Mouse (Mus musculus): ENCODE measurements around the gene Lrrc2. TPM values are rescaled to one million over a fixed set of nuclear protein-coding genes. Genes with fewer than 3 reads are reported as not detected.

Lrrc2 gene
- polyA plus RNA-seq, 1 experiment from 2014 or later, result 1.5 TPM

- no peaks in the 10 kb centered on the region for H3K27me3 ChIP-seq (ENCODE audit: control insufficient read depth, insufficient read depth, low read length)
- 81% methylated on average over 2 of the region's 2 CpGs for WGBS
- H3K36me3 ChIP-seq (ENCODE audit: control insufficient read depth, insufficient read depth, low read length), result no peaks in the 10 kb centered on the region
- H3K27ac ChIP-seq (ENCODE audit: low read depth, low read length), result no peak overlapping the region
- H3K9me3 ChIP-seq (ENCODE audit: control insufficient read depth, low read length), result no peaks in the 10 kb centered on the region
- no peak overlapping the region for H3K9ac ChIP-seq (replicated peaks; ENCODE audit: low read depth, low read length)
- no peak overlapping the region for H3K4me2 ChIP-seq (ENCODE audit: low read depth, low read length)
- ATAC-seq (ENCODE audit: low read depth), result no peak
- H3K4me3 ChIP-seq (ENCODE audit: low read depth, low read length), result no peak overlapping the region
- no peaks in the 10 kb centered on the region for H3K4me1 ChIP-seq (ENCODE audit: control insufficient read depth, insufficient read depth, low read length)
Measured at GRCm38 (mm10) chr9:110965910-110966231, 14.5 kb downstream of the Lrrc2 start.

- Histone ChIP-seq H3K36me3 (ENCODE audit: control insufficient read depth, insufficient read depth, low read length) (no peaks in the 10 kb centered on the region), H3K27ac (ENCODE audit: low read depth, low read length) (no peak overlapping the region), H3K4me2 (ENCODE audit: low read depth, low read length) (no peak overlapping the region), H3K9ac (replicated peaks; ENCODE audit: low read depth, low read length) (no peak overlapping the region), H3K4me3 (ENCODE audit: low read depth, low read length) (no peak overlapping the region), H3K27me3 (ENCODE audit: control insufficient read depth, insufficient read depth, low read length) (no peaks in the 10 kb centered on the region), H3K9me3 (ENCODE audit: control insufficient read depth, low read length) (no peaks in the 10 kb centered on the region), H3K4me1 (ENCODE audit: control insufficient read depth, insufficient read depth, low read length) (no peaks in the 10 kb centered on the region)
- 96% methylated on average over 11 of the region's 11 CpGs for WGBS
- no peak for ATAC-seq (ENCODE audit: low read depth)
Measured at GRCm38 (mm10) chr9:110979411-110979810, 28.1 kb downstream of the Lrrc2 start.

GRCm38 (mm10) chr9:110982351-110982750, 31.0 kb downstream of the Lrrc2 start:
- H3K27me3 ChIP-seq (ENCODE audit: control insufficient read depth, insufficient read depth, low read length), result no peaks in the 10 kb centered on the region
- H3K9me3 ChIP-seq (ENCODE audit: control insufficient read depth, low read length), result no peaks in the 10 kb centered on the region
- no peak overlapping the region for H3K4me2 ChIP-seq (ENCODE audit: low read depth, low read length)
- no peak overlapping the region for H3K27ac ChIP-seq (ENCODE audit: low read depth, low read length)
- H3K4me3 ChIP-seq (ENCODE audit: low read depth, low read length), result no peak overlapping the region
- no peak overlapping the region for H3K9ac ChIP-seq (replicated peaks; ENCODE audit: low read depth, low read length)
- 57% methylated on average over 4 of the region's 4 CpGs for WGBS
- no peaks in the 10 kb centered on the region for H3K4me1 ChIP-seq (ENCODE audit: control insufficient read depth, insufficient read depth, low read length)
- no peaks in the 10 kb centered on the region for H3K36me3 ChIP-seq (ENCODE audit: control insufficient read depth, insufficient read depth, low read length)
- no peak for ATAC-seq (ENCODE audit: low read depth)

- no peak for ATAC-seq (ENCODE audit: low read depth)
- Histone ChIP-seq H3K9ac (replicated peaks; ENCODE audit: low read depth, low read length) (no peak overlapping the region), H3K27me3 (ENCODE audit: control insufficient read depth, insufficient read depth, low read length) (no peaks in the 10 kb centered on the region), H3K4me3 (ENCODE audit: low read depth, low read length) (no peak overlapping the region), H3K4me2 (ENCODE audit: low read depth, low read length) (no peak overlapping the region), H3K27ac (ENCODE audit: low read depth, low read length) (no peak overlapping the region), H3K4me1 (ENCODE audit: control insufficient read depth, insufficient read depth, low read length) (no peaks in the 10 kb centered on the region), H3K9me3 (ENCODE audit: control insufficient read depth, low read length) (no peaks in the 10 kb centered on the region), H3K36me3 (ENCODE audit: control insufficient read depth, insufficient read depth, low read length) (no peaks in the 10 kb centered on the region)
- WGBS, result 89% methylated on average over 9 of the region's 9 CpGs
Measured at GRCm38 (mm10) chr9:110984096-110984495, 32.8 kb downstream of the Lrrc2 start.

- H3K27ac ChIP-seq (ENCODE audit: low read depth, low read length), result no peak overlapping the region
- no peaks in the 10 kb centered on the region for H3K27me3 ChIP-seq (ENCODE audit: control insufficient read depth, insufficient read depth, low read length)
- H3K4me3 ChIP-seq (ENCODE audit: low read depth, low read length), result no peak overlapping the region
- no peak overlapping the region for H3K9ac ChIP-seq (replicated peaks; ENCODE audit: low read depth, low read length)
- no peaks in the 10 kb centered on the region for H3K4me1 ChIP-seq (ENCODE audit: control insufficient read depth, insufficient read depth, low read length)
- H3K36me3 ChIP-seq (ENCODE audit: control insufficient read depth, insufficient read depth, low read length), result no peaks in the 10 kb centered on the region
- WGBS, result 93% methylated on average over 5 of the region's 5 CpGs
- H3K4me2 ChIP-seq (ENCODE audit: low read depth, low read length), result no peak overlapping the region
- no peak for ATAC-seq (ENCODE audit: low read depth)
- H3K9me3 ChIP-seq (ENCODE audit: control insufficient read depth, low read length), result no peaks in the 10 kb centered on the region
Measured at GRCm38 (mm10) chr9:110985541-110985940, 34.2 kb downstream of the Lrrc2 start.

- H3K36me3 ChIP-seq (ENCODE audit: control insufficient read depth, insufficient read depth, low read length), result no peaks in the 10 kb centered on the region
- 93% methylated on average over 8 of the region's 8 CpGs for WGBS
- no peak for ATAC-seq (ENCODE audit: low read depth)
- H3K27me3 ChIP-seq (ENCODE audit: control insufficient read depth, insufficient read depth, low read length), result no peaks in the 10 kb centered on the region
- H3K4me2 ChIP-seq (ENCODE audit: low read depth, low read length), result no peak overlapping the region
- H3K27ac ChIP-seq (ENCODE audit: low read depth, low read length), result no peak overlapping the region
- H3K4me3 ChIP-seq (ENCODE audit: low read depth, low read length), result no peak overlapping the region
- no peaks in the 10 kb centered on the region for H3K4me1 ChIP-seq (ENCODE audit: control insufficient read depth, insufficient read depth, low read length)
- H3K9me3 ChIP-seq (ENCODE audit: control insufficient read depth, low read length), result no peaks in the 10 kb centered on the region
- no peak overlapping the region for H3K9ac ChIP-seq (replicated peaks; ENCODE audit: low read depth, low read length)
Measured at GRCm38 (mm10) chr9:110985951-110986350, 34.6 kb downstream of the Lrrc2 start.

GRCm38 (mm10) chr9:110987331-110987730, 36.0 kb downstream of the Lrrc2 start:
- H3K27ac ChIP-seq (ENCODE audit: low read depth, low read length), result no peak overlapping the region
- no peaks in the 10 kb centered on the region for H3K4me1 ChIP-seq (ENCODE audit: control insufficient read depth, insufficient read depth, low read length)
- 83% methylated on average over 4 of the region's 4 CpGs for WGBS
- no peak overlapping the region for H3K4me2 ChIP-seq (ENCODE audit: low read depth, low read length)
- no peaks in the 10 kb centered on the region for H3K27me3 ChIP-seq (ENCODE audit: control insufficient read depth, insufficient read depth, low read length)
- H3K36me3 ChIP-seq (ENCODE audit: control insufficient read depth, insufficient read depth, low read length), result no peaks in the 10 kb centered on the region
- no peak for ATAC-seq (ENCODE audit: low read depth)
- no peaks in the 10 kb centered on the region for H3K9me3 ChIP-seq (ENCODE audit: control insufficient read depth, low read length)
- H3K9ac ChIP-seq (replicated peaks; ENCODE audit: low read depth, low read length), result no peak overlapping the region
- H3K4me3 ChIP-seq (ENCODE audit: low read depth, low read length), result no peak overlapping the region

- WGBS, result 76% methylated on average over 3 of the region's 3 CpGs
- Histone ChIP-seq H3K9me3 (ENCODE audit: control insufficient read depth, low read length) (no peaks in the 10 kb centered on the region), H3K4me1 (ENCODE audit: control insufficient read depth, insufficient read depth, low read length) (no peaks in the 10 kb centered on the region), H3K4me3 (ENCODE audit: low read depth, low read length) (no peak overlapping the region), H3K27ac (ENCODE audit: low read depth, low read length) (no peak overlapping the region), H3K36me3 (ENCODE audit: control insufficient read depth, insufficient read depth, low read length) (no peaks in the 10 kb centered on the region), H3K9ac (replicated peaks; ENCODE audit: low read depth, low read length) (no peak overlapping the region), H3K27me3 (ENCODE audit: control insufficient read depth, insufficient read depth, low read length) (no peaks in the 10 kb centered on the region), H3K4me2 (ENCODE audit: low read depth, low read length) (no peak overlapping the region)
- no peak for ATAC-seq (ENCODE audit: low read depth)
Measured at GRCm38 (mm10) chr9:110988078-110988477, 36.7 kb downstream of the Lrrc2 start.

GRCm38 (mm10) chr9:110989141-110989540, 37.8 kb downstream of the Lrrc2 start:
- no peaks in the 10 kb centered on the region for H3K27me3 ChIP-seq (ENCODE audit: control insufficient read depth, insufficient read depth, low read length)
- no peaks in the 10 kb centered on the region for H3K4me1 ChIP-seq (ENCODE audit: control insufficient read depth, insufficient read depth, low read length)
- H3K4me3 ChIP-seq (ENCODE audit: low read depth, low read length), result no peak overlapping the region
- no peak for ATAC-seq (ENCODE audit: low read depth)
- H3K9ac ChIP-seq (replicated peaks; ENCODE audit: low read depth, low read length), result no peak overlapping the region
- no peak overlapping the region for H3K27ac ChIP-seq (ENCODE audit: low read depth, low read length)
- no peak overlapping the region for H3K4me2 ChIP-seq (ENCODE audit: low read depth, low read length)
- H3K36me3 ChIP-seq (ENCODE audit: control insufficient read depth, insufficient read depth, low read length), result no peaks in the 10 kb centered on the region
- no peaks in the 10 kb centered on the region for H3K9me3 ChIP-seq (ENCODE audit: control insufficient read depth, low read length)
- WGBS, result 71% methylated on average over 4 of the region's 4 CpGs

- Histone ChIP-seq H3K4me3 (ENCODE audit: low read depth, low read length) (no peak overlapping the region), H3K9me3 (ENCODE audit: control insufficient read depth, low read length) (no peaks in the 10 kb centered on the region), H3K9ac (replicated peaks; ENCODE audit: low read depth, low read length) (no peak overlapping the region), H3K27me3 (ENCODE audit: control insufficient read depth, insufficient read depth, low read length) (no peaks in the 10 kb centered on the region), H3K4me2 (ENCODE audit: low read depth, low read length) (no peak overlapping the region), H3K27ac (ENCODE audit: low read depth, low read length) (no peak overlapping the region), H3K4me1 (ENCODE audit: control insufficient read depth, insufficient read depth, low read length) (no peaks in the 10 kb centered on the region), H3K36me3 (ENCODE audit: control insufficient read depth, insufficient read depth, low read length) (no peaks in the 10 kb centered on the region)
- 98% methylated on average over 2 of the region's 2 CpGs for WGBS
- ATAC-seq (ENCODE audit: low read depth), result no peak
Measured at GRCm38 (mm10) chr9:110989543-110989942, 38.2 kb downstream of the Lrrc2 start.
